Mouse (Mus musculus): ENCODE results near the gene Stxbp6.
A peak's percentile ranks its signal among the peaks of the same experiment; 100 is the strongest.

Gene Stxbp6

DNA sequence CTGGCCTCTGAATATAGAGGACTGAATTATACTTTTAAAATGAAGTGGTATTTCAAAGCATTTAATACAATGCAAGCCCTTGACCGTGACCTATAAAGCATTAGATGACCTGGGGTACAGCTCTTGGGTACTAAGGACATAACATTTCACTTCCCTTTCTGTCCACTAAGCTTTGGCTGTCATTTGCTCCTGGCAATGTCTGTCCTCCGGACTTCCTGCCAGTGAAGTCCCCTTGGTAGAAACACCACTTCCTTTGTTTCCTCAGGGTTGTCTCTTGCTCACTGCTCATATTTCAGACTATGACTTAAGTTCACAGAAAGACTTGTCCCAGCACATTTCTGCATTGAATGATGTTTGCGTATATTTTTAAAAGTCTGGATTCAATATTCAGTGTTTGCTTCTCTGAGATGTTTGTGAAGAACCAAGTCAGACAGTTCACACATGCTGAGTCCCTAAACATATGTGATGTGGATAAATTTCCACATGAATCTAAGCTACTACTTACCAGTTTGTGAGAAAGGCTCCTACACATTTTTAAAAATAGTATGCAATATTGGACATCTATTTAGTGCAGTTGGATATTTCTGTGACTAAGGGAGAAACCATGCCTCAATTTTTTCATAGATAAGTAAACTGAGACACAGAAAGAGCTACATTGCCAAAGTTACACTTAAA is 166.3 kb downstream of the Stxbp6 start:
- no peak for DNase-seq

DNA sequence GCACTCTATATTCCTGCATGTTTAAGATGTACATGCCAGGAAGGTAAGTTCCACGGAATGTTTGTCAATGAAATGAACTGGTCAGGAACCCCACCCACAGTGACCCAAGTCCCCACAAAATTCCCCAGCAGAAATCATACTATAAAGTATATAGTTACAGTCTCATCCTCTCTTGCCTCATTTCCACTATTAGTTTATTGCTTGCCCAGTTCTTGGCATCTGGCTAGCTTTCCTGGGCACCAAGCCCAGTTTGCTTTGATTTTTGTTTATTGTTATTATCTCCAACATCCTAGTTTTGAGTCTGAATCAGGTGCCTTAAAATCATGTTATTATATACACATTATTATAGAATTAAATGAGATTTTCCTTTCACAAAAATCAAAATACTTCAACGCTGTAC is 168.5 kb downstream of the Stxbp6 start:
- no peak for DNase-seq

DNA sequence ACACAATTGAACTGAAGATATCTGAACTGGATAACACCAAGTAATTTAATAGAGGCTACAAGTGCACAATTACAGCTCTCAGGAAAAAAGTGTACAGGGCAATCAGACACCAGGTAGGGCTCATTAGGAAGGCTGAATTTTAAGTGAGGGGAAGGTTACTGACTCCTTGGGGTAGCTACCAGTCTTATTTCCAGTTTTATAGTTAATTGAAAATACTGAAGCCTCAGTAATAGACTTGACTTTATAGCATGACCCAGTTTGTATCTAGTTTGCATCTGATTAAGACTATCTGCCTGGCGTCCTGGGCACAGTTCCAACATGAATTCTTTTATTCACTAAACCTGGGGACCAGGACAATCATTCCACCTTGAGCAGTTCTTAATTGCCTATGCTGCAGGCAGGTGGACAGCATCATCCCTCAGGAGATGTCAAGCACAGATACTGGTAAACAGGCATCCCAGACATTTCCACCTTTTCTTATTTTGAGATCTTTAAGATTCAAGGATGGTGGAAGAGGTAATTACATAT is 171.2 kb downstream of the Stxbp6 start:
- DNase-seq = no peak

DNA sequence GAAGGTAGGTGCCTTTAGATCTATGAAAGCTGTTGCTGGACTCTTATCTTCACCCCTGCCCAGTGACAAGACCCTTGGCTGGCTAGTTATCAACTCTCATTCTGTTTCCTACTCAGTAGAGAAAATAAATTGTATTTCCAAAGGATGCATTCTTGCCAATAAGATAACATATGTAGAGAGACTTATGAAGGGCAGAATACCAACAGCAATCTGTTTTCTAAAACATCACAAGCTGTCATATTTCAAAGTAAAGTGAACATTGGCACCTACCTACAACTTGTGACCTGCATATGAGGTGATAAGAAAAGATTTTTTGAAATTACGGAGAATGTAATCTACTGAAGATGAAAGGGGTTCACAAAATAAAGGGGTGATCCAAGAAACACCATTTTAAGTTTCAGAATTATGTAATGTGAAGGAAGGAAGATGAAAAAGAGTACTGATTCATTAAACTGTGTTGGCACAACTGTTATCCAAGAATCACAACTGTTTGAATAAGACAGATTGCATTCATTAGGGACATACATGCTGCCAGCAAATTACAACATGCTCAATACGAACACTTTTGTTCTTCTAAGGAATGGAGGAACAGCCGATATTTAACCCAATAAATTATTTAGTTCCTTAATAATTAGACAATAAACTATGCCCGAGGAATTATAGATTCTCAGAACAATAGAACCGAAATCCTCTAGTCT is 175.2 kb downstream of the Stxbp6 start:
- no peak for DNase-seq

DNA sequence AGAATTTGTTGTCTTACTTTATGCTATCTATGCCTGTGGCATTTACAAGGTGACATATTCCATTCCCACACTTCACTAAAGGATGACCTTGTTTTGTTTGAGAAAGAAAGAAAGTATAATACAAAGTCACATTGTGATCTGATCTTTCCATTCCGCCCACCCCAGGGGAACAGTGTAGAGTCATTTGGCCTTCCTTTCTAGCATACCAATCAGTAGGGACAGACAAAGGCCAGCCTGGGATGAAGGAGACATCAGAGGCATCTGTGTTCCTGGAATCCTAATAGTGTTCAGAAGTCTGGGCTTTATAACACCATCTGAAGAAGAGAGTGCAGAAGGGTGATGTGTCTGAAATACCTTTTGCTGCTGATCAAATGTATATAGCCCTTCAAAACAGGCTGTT is 178.0 kb downstream of the Stxbp6 start:
- no peak for DNase-seq

DNA sequence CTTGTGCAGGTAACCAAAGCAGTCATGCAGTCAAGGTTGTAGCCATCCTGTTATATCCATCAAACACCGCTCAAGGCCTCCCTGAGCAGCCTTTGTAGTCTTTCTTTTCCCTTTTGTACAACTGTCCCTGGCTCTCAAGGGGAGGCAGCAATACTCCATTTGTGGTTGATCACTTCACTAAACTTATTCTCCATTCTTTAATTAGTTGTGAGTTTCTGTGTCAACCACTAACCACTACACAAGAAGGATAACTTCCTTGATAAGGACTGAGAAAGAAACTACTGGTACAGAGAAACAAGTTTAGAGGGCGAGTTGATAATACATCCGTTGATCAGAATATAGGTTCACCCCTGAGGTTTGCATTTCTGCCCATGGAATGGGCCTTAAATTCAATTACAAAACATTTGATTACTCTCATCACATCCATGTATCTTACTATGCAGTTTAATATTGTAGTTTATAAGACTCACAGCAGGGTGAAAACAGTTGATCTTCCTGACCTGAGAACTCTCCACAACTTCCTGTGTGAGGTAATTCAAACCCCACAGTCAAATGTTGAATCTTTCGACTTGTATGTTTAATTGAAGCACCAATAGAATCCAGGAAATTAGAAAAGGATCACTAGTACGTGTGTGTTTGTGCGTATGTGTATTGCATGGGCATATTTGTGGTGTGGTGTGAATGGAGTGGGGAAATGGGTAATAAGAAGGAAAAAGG is 184.7 kb downstream of the Stxbp6 start:
- DNase-seq = no peak

DNA sequence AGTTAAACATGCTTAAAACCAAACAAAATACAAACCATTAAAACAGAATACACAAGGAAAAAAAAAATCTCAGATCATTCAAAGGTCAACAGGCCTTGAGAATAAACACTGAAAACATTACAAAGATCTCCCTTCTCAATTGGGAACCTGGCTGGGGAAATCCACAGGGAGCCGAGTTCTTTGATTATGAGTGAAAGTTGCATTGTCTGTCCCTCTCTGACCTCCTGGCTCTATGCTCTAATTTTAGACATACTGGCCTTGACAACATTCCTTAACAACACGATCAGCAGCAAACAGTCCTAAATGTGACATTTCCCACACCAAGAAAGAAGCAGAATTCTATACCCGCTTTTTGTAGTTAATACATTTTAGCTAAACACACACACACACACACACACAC is 187.7 kb downstream of the Stxbp6 start:
- no peak for DNase-seq

DNA sequence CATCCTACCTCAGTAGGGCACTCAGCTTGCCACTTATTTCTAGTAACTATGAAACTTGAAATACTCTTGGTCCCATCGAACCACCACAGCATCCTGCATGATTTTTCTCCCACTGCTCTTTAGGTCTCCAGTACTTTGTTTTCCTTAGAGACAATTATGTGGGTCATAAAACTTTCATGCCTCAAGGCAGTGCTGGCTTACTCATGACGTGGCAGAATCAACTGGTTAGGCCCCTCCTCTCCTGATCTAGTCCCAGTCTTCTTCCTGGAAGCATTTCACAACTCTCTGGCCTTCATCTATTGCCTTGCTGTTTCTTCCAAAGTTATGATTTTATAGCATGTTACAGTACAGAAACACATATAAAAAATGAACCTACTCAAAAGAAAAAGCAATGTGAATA is 201.8 kb downstream of the Stxbp6 start:
- DNase-seq = no peak

DNA sequence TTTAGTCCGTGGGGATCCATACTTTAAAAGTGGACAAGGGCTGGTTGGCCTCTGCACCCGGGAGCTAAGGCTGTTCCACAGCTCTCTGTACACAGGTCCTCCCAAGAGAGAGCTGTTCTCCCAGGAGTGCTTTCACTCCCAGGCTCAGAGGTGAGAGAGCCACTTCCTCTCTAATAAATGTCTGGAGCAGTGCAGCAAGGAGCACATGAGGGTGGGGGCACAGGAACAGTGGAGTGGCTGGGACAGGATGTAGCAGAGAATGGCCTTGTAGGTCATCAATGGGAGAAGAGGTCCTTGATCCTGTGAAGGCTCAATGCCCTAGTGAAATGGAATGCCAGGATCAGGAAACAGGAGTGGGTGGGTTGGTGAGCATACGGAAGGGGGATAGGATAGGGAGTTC is 209.1 kb downstream of the Stxbp6 start:
- no peak for DNase-seq

DNA sequence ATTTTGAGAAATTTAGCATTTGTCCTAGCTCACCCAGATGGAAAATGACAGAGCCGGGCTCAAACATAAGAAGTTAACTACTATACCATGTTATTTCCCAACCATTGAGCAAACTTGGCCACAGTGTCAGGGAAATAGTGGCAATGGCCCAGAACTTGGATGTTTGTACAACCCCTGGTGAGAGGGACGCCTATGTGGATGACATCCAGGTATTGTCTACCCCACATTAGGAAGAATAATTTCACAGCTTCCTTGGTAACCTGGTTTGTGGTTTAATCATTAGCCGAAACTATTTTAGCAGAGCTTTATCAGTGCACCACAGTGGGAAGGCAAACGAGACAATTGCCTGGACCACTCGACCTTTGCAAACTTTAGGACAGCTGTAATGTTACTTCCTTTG is 215.1 kb downstream of the Stxbp6 start:
- DNase-seq = no peak

DNA sequence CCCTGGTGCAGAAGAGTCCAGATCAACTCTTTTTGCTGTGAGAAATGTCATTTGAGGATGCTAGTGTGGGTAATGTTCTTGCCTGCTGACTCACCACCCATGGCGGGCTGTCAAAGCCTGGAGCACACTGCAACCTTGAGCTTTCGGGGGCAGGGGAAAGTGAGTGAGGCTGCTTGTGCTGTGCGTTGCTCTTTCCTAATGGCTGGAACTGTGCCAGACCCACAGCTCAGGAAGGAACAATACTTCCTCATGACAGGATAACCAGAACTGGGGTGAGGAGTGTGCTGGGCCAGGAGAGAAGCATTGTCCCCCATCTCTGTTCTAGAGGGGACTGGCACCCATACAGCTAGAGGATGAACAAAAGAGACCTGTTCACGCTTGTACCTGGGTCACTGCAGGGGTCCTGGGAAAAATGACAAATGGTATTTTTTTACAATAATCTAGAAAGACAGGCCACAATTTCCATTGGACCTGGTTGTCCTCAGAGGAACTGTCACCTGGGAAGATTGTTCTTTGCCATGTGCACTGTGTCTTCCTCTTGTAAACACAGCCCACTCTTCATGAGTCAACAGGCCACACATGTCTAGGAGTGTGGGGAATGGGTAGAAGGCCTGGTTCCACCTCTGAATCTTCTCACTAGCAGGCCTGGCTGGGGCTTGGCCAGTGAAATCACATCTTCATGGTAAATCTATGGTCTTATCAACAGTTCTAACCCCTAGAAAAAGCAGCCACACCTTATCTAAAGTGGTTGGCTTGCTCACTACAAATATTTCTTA is 216.2 kb downstream of the Stxbp6 start:
- DNase-seq = peak; percentile 78

DNA sequence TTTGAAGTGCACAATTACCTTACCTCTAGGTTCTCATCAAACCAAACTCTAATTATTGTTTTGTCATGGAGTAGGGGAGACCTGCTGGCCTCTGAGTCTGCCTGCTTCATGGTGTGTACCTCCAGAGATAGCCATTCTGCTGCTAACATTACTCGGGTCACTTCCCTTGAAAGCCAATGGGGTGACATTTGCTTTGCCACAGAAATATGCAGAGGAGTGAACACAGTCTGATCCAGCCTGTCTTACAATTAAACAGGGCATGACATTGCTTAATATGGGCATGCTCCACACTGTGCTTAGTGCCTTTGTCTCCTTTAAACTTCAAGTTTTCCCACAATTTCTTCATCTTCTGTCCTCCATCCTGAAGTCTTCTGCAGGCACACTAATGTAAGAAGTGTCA is 222.5 kb downstream of the Stxbp6 start:
- DNase-seq = no peak

DNA sequence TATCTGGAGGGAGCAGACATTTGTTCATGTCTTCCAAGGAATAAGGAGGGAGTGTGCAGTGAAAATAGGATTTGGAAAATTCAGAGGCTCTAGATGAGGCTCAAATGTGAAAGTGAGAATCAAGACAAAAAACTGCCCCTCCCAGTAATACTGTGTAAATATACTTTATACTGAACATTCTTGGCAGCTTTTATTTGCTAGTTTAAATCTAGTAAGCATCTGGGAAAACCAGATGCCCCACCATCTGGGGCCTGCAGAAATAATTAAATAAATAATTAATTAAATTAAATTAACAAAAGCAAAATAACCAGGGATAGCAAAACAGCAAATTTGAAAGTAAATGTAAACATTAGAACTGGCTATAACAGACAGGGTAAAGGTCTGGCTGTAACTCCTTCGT is 224.0 kb downstream of the Stxbp6 start:
- no peak for DNase-seq

DNA sequence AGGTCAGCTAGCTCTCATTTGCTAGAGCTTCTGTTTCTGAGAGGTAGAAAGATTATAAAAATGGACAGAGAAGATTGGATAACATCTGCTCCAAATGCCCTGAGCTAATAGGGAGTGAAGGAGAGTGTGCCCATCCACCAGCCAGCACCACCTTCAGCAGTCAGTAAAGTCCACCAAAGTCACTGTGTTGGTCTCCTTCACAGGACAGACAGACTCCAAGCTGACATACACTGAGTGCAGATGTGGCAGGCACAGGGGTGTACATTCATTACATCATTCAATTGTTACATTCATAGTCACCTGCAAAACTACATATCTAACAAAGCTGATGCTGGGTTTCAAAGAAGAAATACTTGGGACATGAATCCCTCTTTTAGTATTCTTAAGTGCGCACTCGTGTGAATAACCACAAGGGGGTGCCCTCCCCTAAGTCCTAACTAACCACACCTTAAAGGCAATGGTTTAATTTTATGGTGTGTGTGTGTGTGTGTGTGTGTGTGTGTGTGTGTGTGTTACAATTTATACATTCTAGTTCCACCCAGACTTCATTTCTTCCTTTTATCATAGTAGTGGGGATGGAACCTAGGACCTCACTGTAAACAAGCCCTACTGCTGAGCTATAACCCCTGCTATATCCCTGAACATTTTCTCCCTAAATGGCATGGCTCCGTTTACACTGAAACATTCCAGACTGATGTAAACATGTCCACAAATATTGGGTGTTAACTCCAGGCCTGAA is 225.9 kb downstream of the Stxbp6 start:
- DNase-seq = peak; percentile 37

DNA sequence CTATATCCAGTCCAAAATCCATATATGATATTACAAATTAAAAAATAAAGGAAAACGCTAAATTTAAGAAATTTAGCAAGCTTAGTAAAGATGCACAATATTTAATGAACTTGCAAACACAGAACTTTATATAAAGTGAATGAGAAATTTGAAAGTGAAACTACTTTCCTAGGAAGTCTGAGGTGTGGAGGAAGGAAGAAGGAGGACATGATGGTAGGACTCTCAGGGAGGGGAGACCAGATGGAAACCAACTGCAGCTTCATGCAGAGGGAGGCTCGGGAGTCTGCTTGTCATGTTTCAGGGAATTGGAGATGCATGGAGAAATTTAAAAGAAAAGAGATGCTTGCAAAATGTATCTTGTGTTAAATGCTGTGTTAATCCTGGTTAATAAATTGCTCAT is 233.9 kb downstream of the Stxbp6 start:
- no peak for DNase-seq

DNA sequence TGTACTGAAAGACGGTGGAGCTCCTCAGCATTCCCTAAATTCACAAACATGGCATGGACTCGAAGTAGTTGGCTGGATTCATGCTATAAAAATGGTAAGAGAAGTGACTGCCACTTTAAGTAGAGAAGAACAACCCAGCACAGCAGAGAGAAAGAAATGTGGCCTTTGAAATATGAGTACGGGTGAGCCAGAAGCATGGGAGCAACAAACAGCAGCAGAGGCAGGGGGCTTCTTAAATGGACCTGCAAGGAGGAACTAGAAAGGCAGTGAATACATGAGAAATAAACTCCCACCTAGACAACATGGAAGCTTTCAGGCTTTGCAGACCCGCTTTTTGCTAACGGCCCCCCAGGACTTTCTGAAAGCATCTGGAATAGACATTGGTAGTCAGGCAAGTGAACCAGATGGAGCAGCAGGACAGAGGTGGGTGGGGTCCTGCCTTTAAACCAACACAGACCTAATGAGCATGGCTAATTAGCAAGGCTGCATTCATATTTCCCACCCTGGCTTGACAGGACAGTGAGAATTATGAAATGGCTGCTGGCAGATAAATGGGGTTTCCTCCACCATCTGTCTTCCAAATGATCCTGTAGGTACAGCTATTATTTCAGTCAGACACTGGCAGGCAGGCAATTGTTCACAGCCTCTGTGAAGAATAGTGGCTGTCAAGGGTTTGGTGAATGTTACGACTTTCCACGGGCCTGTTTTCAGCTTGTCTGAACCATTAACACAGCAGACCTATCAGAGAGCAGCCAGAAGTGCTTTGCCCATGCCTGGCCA is 234.7 kb downstream of the Stxbp6 start:
- DNase-seq = no peak

DNA sequence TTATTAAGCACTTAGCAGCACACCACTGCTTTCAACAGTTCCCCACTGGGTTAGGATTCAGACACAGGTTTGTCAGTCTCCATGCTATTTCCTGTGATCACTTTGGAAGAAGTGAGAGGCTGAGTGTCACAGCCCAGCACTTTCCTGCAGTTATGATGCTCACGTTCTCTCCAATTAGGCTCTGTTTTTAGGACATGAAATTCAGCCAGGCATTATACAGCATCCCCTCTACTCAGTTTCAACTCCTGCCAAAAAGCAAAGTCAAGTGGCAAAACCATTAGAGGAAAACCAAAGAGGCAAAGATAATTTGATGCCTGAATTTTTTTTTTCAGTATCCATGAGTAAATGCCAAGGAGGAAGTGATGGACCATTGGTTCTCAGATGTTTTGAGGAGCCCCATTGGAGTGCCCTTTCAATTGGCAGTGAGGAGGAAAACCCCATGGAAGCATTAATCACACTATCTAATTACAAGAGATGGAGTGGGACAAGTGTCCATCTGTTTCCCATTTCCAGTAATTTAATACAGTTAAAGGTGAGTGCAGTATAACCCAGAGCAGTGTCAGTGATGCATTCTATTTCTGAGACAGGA is 238.5 kb downstream of the Stxbp6 start:
- DNase-seq = no peak

DNA sequence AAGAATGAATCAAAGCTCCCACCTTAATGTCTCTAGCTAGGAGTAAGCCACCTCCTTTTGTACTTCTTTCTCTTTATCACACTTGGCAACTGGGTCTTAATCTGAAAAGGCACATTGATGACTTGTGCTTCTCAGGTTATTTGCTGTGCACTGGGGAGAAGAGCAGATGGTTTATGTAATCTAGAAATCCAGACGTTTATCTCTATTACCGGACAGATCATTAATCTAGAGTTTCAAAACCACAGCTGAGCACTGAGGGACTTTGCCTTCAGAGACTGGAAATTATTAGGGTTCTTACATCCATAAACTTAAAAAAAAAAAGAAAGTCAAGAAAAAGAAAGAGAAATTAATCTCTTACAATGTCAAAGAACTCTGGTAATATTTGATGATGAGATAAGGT is 262.6 kb downstream of the Stxbp6 start:
- DNase-seq = no peak

DNA sequence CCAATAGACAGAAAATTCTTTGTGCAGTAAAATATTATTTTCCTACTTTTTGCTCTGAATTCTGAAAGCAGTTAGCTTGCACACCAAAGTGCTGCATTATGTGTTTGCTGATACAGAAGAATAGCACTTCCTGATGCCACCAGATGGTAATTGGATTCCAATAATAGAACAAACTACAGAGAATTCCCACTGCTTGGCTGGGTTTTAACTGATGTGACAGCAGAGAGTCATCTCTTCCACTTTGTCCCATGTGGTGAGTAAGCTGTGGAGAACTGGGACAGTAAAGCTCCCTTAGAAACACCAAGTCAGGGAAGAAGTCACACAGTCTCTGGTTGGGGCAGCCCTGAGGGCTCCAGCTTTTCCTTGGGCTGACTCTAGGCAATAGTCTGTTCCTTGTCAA is 270.3 kb downstream of the Stxbp6 start:
- DNase-seq = peak; percentile 42
